Mouse (Mus musculus) lung, postnatal 14 days (tissue): Measurements from ENCODE around the gene Tmprss12.
"Not testable (repeated sequence)": the region's sequence is repeated elsewhere in the genome, so short reads cannot be mapped to it uniquely, and the experiment has no call there.

Experiments
- DNase-seq: peaks from one replicate; pipeline ENCODE4 v3.0.0; 2021

The Tmprss12 gene

GRCm38 (mm10) chr15:100280626-100281025 is at the start of gene Tmprss12:
Gene Tmprss12 (plus strand): TSS chr15:100280837.
- no peak for DNase-seq

- no peak for DNase-seq
Observed at GRCm38 (mm10) chr15:100231616-100232525, 48.8 kb upstream of the Tmprss12 start.

- DNase-seq, result no peak
Observed at GRCm38 (mm10) chr15:100235208-100235965, 45.2 kb upstream of the Tmprss12 start.

- DNase-seq, result no peak
Observed at GRCm38 (mm10) chr15:100236952-100237351, 43.7 kb upstream of the Tmprss12 start.

GRCm38 (mm10) chr15:100241780-100242179 is 38.9 kb upstream of the Tmprss12 start:
- DNase-seq, result no peak

GRCm38 (mm10) chr15:100245951-100246350 is 34.7 kb upstream of the Tmprss12 start:
- no peak for DNase-seq

GRCm38 (mm10) chr15:100247296-100247695 is 33.3 kb upstream of the Tmprss12 start:
- no peak for DNase-seq

GRCm38 (mm10) chr15:100248665-100249433 is 31.8 kb upstream of the Tmprss12 start:
- no peak for DNase-seq

GRCm38 (mm10) chr15:100251153-100251780 is 29.4 kb upstream of the Tmprss12 start:
- no peak for DNase-seq

- DNase-seq, result no peak
Observed at GRCm38 (mm10) chr15:100256386-100256785, 24.3 kb upstream of the Tmprss12 start.

- DNase-seq, result no peak
Observed at GRCm38 (mm10) chr15:100257305-100257704, 23.3 kb upstream of the Tmprss12 start.

- DNase-seq, result peak; percentile 8
Observed at GRCm38 (mm10) chr15:100258646-100259425, 21.8 kb upstream of the Tmprss12 start.

- not testable (repeated sequence) for DNase-seq
Observed at GRCm38 (mm10) chr15:100260351-100260750, 20.3 kb upstream of the Tmprss12 start.

GRCm38 (mm10) chr15:100263246-100263905 is 17.3 kb upstream of the Tmprss12 start:
- DNase-seq, result peak; percentile 5

- no peak for DNase-seq
Observed at GRCm38 (mm10) chr15:100265586-100266325, 14.9 kb upstream of the Tmprss12 start.

- DNase-seq, result no peak
Observed at GRCm38 (mm10) chr15:100268916-100269315, 11.7 kb upstream of the Tmprss12 start.

GRCm38 (mm10) chr15:100269776-100270175 is 10.9 kb upstream of the Tmprss12 start:
- no peak for DNase-seq

GRCm38 (mm10) chr15:100270609-100271008 is 10.0 kb upstream of the Tmprss12 start:
- DNase-seq, result not testable (repeated sequence)

GRCm38 (mm10) chr15:100271411-100271810 is 9.2 kb upstream of the Tmprss12 start:
- no peak for DNase-seq

GRCm38 (mm10) chr15:100273791-100274308 is 6.8 kb upstream of the Tmprss12 start:
- not testable (repeated sequence) for DNase-seq
